Mouse (Mus musculus) gastrocnemius, adult 2 months (tissue): ENCODE data around the gene Htr2c. TPM values are rescaled to one million over a fixed set of nuclear protein-coding genes. Genes with fewer than 3 reads are reported as not detected.

Source experiments
- DNase-seq: peaks from one replicate; pipeline ENCODE4 v3.0.0; 2022
- H3K27ac ChIP-seq: fragments of 200-600 bp; 2 replicates; pipeline ENCODE4 v1.8.1; 2022; ENCODE audit warnings: mild to moderate bottlenecking
- H3K4me3 ChIP-seq: fragments of 200-600 bp; 2 replicates; pipeline ENCODE4 v1.8.1; 2022; ENCODE audit warnings: mild to moderate bottlenecking, moderate library complexity
- CTCF ChIP-seq: fragments of 200-600 bp; IDR thresholded peaks from 2 replicates; pipeline ENCODE4 v1.8.1; 2022; ENCODE audit warnings: antibody characterized with exemption, mild to moderate bottlenecking, moderate library complexity
- intact Hi-C: fragments of 180-260 bp; cut with DNase I; formaldehyde crosslinking; loops from one replicate; pipeline ENCODE4 v1.15.1; 2025
- microRNA-seq: library from miRNA; unstranded; fragments of <30 nt; microRNA quantifications from one replicate; pipeline ENCODE4 v1.2.0, GENCODE M21; 2021
- total RNA-seq, 2 experiments: library from RNA; stranded (reverse); gene quantifications; 2 replicates each; pipeline ENCODE4 v1.2.3; 2021

Htr2c gene
- total RNA-seq, 2 experiments from 2014 or later, result not detected

DNA sequence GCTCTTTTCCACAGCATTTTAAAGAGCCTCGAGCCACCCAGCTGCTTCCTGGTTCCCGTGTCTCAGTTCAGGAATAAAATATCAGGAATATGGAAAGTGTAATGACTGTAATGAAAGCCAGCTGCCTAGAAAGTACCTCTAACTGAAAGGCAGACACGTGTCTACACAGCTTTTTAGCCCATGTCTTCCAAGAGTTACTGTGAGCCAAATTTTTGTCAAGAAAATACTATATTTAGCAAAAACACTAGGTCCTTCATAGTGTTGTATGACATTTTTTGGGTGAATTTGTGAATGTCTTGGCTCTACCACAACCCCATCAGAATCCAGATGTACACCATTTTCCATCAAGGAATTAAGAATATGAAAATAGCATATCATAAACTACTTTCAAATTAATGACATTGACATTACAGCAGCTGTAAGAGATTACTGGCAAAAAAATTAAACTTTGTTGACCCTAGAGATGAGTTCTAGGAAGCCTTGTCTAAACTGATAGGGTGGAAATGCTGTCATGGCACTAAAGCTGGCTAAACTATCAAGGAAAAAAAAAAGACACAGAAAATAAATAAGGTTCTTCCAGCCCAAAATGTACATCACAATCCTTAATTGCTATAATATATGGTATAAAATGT lies 255.2 kb downstream of the Htr2c start:
- intact Hi-C loops, result no loop called here
- DNase-seq, result no peak
- H3K4me3 ChIP-seq, result no peak overlapping the region
- TF ChIP-seq CTCF, result no peak
- no peak overlapping the region for H3K27ac ChIP-seq

DNA sequence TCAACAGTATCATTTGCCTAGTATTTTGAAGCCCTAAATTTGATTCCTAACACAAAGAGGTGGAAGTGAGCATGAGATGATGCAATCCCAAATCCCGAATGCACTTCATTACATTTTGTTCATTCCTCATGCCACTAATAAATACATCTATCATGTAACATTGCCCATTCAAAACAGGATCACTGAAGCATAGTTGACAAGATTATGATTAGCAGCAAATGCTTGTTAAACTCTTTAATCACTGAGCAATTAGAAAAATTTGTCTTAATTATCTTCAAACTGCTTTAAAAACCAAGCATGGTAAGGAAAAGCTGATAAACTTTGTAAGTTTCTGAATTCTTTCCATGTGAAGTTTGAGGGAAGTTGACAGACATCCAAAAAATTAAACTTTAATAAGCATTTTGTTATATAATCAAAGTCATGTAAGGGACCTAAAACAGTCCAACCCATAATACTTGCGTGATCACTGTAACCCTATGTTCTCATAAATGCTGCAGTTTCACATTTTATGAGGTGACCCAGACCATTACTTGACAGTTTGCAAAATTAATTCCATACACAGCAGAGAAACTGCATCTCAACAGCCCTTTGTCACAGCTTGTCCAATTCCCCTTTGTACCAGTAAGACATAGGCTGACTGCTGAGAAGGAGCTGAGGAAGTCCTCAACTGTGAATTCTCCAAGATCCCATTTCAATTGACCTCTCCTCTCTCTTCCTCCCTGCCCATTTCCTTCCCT lies 276.7 kb downstream of the Htr2c start:
- no peak overlapping the region for H3K27ac ChIP-seq
- no peak for TF ChIP-seq CTCF
- H3K4me3 ChIP-seq, result no peak overlapping the region
- no peak for DNase-seq
- intact Hi-C loops, result no loop called here

Small RNA genes within 50 kb of the gene (microRNA-seq; reads per million reads assigned to microRNA genes)
- not detected for gene Gm22650
- gene Gm24627, result not detected
- gene Mir1264, result not detected
- not detected for gene Mir1298
- not detected for gene Mir1912
- not detected for gene Mir448
- not detected for gene Mir764
